In the genomic region with DNA sequence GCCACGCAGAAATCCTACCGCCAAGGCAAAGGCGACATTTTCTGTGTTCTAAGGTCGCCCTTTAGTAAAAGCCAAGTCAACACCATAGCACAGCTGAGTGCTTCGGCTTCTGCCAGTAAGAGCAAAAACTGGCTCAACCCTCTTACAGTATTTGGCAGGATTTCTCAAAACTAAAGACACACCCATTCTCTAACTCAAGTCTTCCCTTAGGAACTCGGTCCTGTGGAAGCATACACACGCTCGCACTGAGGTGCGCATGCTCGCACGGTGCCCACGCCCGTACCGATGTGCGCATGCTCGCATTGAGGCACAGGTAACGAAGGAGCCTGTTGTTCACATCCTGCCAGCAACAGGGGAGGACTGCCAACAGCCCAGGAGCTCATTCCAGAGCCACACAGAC, we compare ENCODE assay signal across 9 mouse cellular contexts. TPM values are rescaled to one million over a fixed set of nuclear protein-coding genes. Genes with fewer than 3 reads are reported as not detected.
DNase-seq lines count a peak whose midpoint lies in the region; ATAC-seq and TF ChIP-seq lines count a peak whose summit lies in the region.
"Had no signal": no experiment of that assay in that cellular context is flagged by ENCODE, and none has a peak within 500 bp of the region (broad histone marks: within the 10 kb centered on the region; RNA-seq: fewer than 3 reads in every experiment).

No protein-coding gene starts in this region.

- H3K4me2 ChIP-seq in midbrain, embryonic 16.5 days (ENCODE audit: low read length): no peak overlapping the region

- no peaks in the 10 kb centered on the region for H3K27me3 ChIP-seq in midbrain, embryonic 16.5 days (ENCODE audit: control insufficient read depth, insufficient read depth, low read depth, low read length)

- H3K36me3 ChIP-seq in midbrain, embryonic 16.5 days (ENCODE audit: control insufficient read depth, insufficient read depth, low read length): no peaks in the 10 kb centered on the region

- TF ChIP-seq POLR2A in brain, embryonic 14.5 days (IDR thresholded peaks at IDR 0.05; ENCODE audit: borderline replicate concordance, extremely low read depth, insufficient read depth, insufficient read length, poor library complexity, severe bottlenecking): no peak

- H3K4me1 ChIP-seq in midbrain, embryonic 16.5 days (ENCODE audit: control insufficient read depth, insufficient read depth, low read length): no peaks in the 10 kb centered on the region

- no peak for ATAC-seq in midbrain, embryonic 16.5 days

- H3K4me3 ChIP-seq in left cerebral cortex, adult 2 months: no peak overlapping the region
- no peak overlapping the region for H3K4me3 ChIP-seq in midbrain, embryonic 16.5 days (ENCODE audit: low read depth, low read length)

- intact Hi-C loops in left cerebral cortex, adult 2 months (cut with DNase I): no loop called here

- peak; percentile 44 to 46 for DNase-seq in left cerebral cortex, adult 18-20 months (ENCODE audit: low spot score in 2 of 2)
- DNase-seq in left cerebral cortex, adult 11 months (ENCODE audit: low spot score): no peak
- DNase-seq in brain, embryonic 14.5 days (ENCODE audit: low read depth): peak; percentile 63
- DNase-seq in gastrocnemius, postnatal 10 days: peak; percentile 50
- DNase-seq in left cerebral cortex, adult 2 months (ENCODE audit: extremely low spot score in 1 of 2, low spot score in 2 of 2): peak; percentile 46 to 47
- peak; percentile 50 for DNase-seq in right cerebral cortex, postnatal 14 days
- DNase-seq in urinary bladder, postnatal 25 days (ENCODE audit: low spot score): no peak

- TF ChIP-seq CTCF in brain, embryonic 14.5 days (IDR thresholded peaks at IDR 0.05; ENCODE audit: borderline replicate concordance, extremely low read depth, insufficient read depth, insufficient read length): no peak
- TF ChIP-seq CTCF in left cerebral cortex, adult 2 months (IDR thresholded peaks at IDR 0.05): no peak

- H3K27ac ChIP-seq in left cerebral cortex, adult 2 months: no peak overlapping the region
- H3K27ac ChIP-seq in midbrain, embryonic 16.5 days (ENCODE audit: low read length): no peak overlapping the region
- H3K27ac ChIP-seq: liver, embryonic 14.5 days had no signal

- H3K9ac ChIP-seq in midbrain, embryonic 16.5 days (ENCODE audit: low read depth, low read length): no peak overlapping the region
- H3K9ac ChIP-seq: liver, embryonic 14.5 days had no signal

- 81% methylated on average over 17 of the region's 17 CpGs for WGBS in midbrain, embryonic 16.5 days

- H3K9me3 ChIP-seq in midbrain, embryonic 16.5 days (replicated peaks; ENCODE audit: control insufficient read depth, low read length, poor library complexity, severe bottlenecking): no peaks in the 10 kb centered on the region

RNA-seq across cellular contexts. Expression of a gene that starts 20.5 kb away (rescaled TPM):
- 10 to 100 TPM; 22.7 TPM for total RNA-seq in left cerebral cortex, adult 18-20 months (2021)
- polyA plus RNA-seq in brain, embryonic 14.5 days (2012; rRNA removed): 57.2 and 57.5 TPM in 2 replicates
- 10 to 100 TPM; 31.7 to 38.2 TPM for total RNA-seq in gastrocnemius, postnatal 10 days (2021)
- 10 to 100 TPM; 20.6 to 24.3 TPM for total RNA-seq in left cerebral cortex, adult 2 months (2021)
- polyA plus RNA-seq in midbrain, embryonic 16.5 days (2015; fragmentation: Nextera tagmentation; extraction: Ambion mirVana): 17.1 and 18.7 TPM in 2 replicates

Comparison
In these comparisons a context has a peak if more than half of its experiments do, and no peak if none do; other contexts are left out.
1. DNase-seq: peak in left cerebral cortex, adult 18-20 months (2 of 2), brain, embryonic 14.5 days (single experiment), gastrocnemius, postnatal 10 days (single experiment), left cerebral cortex, adult 2 months (2 of 2) and right cerebral cortex, postnatal 14 days (single experiment); none in left cerebral cortex, adult 11 months (single experiment) and urinary bladder, postnatal 25 days (single experiment).